Mouse (Mus musculus): ENCODE measurements around the gene 2810004N23Rik. TPM values are rescaled to one million over a fixed set of nuclear protein-coding genes. Genes with fewer than 3 reads are reported as not detected.
A peak's percentile ranks its signal among the peaks of the same experiment; 100 is the strongest.

Gene 2810004N23Rik
- polyA plus RNA-seq, 1 experiment from 2014 or later: 16.8 TPM

DNA sequence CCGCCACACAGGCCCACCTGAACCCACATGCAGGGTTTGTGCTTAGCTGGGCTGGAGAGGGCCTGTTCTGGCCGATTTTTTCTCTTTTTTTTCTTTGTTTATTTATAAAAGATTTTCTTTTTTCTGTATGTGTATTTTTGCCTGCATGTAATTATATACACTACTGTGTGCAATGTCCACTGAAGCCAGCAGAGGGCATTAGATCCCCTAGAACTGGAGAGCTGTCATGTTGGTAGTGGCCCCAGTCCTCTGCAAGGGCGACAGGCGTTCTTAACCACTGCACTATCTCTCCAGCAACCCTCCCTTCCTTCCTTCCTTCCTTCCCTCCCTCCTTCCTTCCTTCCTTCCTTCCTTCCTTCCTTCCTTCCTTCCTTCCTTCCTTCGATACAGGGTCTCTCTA lies 25.5 kb upstream of the 2810004N23Rik start:
- Histone ChIP-seq H3K9ac (replicated peaks) (no peak overlapping the region), H3K36me3 (replicated peaks; ENCODE audit: insufficient read depth, low read length) (peaks cover 71% of the 10 kb centered on the region), H3K4me1 (ENCODE audit: insufficient read depth) (no peaks in the 10 kb centered on the region), H3K4me3 (ENCODE audit: low read depth, low read length) (no peak overlapping the region), H3K27ac (ENCODE audit: low read depth) (no peak overlapping the region), H3K27me3 (ENCODE audit: insufficient read depth, low read length) (no peaks in the 10 kb centered on the region), H3K4me2 (ENCODE audit: low read depth, low read length) (no peak overlapping the region), H3K9me3 (ENCODE audit: low read length) (no peaks in the 10 kb centered on the region)
- DNase-seq: no peak
- no peak for ATAC-seq
- WGBS (ENCODE audit: insufficient replicate concordance): 85% methylated on average over 5 of the region's 5 CpGs
- TF ChIP-seq EP300 (IDR thresholded peaks at IDR 0.05; ENCODE audit: low read depth) (no peak), CTCF (IDR thresholded peaks at IDR 0.05; ENCODE audit: low read depth) (peak; percentile 33)

DNA sequence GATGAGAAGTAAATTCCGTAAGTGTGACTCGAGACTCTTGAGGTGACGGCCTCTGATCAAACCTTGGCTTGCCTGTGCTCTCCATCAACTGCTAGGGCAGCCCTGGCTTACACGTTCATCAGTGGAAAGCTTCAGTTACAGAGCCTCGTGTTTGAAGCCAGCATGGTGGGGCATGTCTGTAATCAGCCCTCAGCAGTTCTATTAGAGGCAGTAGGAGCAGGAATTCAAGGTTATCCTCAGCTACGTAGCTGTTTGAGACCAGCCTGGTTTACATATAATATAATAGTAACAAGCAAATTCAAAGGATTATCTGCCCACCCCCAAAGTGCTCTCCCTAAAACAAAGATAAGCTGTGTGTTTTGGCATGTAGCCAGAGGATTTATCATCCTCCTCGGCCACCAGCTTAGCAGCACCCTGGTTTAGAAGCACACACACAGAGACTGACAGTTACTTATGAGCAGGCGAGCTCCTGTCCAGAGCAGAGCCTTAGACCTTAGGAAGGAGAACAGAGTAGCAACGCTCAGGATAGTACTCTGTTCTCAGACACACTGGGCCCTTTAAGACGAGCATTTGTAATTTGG lies 16.1 kb upstream of the 2810004N23Rik start:
- H3K27me3 ChIP-seq (ENCODE audit: insufficient read depth, low read length): no peaks in the 10 kb centered on the region
- peaks cover 4% of the 10 kb centered on the region for H3K4me1 ChIP-seq (ENCODE audit: insufficient read depth)
- H3K36me3 ChIP-seq (replicated peaks; ENCODE audit: insufficient read depth, low read length): peaks cover 75% of the 10 kb centered on the region
- 0 out of 2 replicates have a peak overlapping the region, but pooled peaks have one; percentile 11 for H3K27ac ChIP-seq (ENCODE audit: low read depth)
- no peak overlapping the region for H3K4me2 ChIP-seq (ENCODE audit: low read depth, low read length)
- DNase-seq (no peak), ATAC-seq (peak; percentile 82)
- H3K4me3 ChIP-seq (ENCODE audit: low read depth, low read length): no peak overlapping the region
- no peaks in the 10 kb centered on the region for H3K9me3 ChIP-seq (ENCODE audit: low read length)
- 51% methylated on average over 10 of the region's 10 CpGs for WGBS (ENCODE audit: insufficient replicate concordance)
- H3K9ac ChIP-seq (replicated peaks): no peak overlapping the region
- TF ChIP-seq EP300 (IDR thresholded peaks at IDR 0.05; ENCODE audit: low read depth): peak; percentile 56
- TF ChIP-seq CTCF (IDR thresholded peaks at IDR 0.05; ENCODE audit: low read depth): no peak

- TF ChIP-seq EP300 (IDR thresholded peaks at IDR 0.05; ENCODE audit: low read depth) (no peak), CTCF (IDR thresholded peaks at IDR 0.05; ENCODE audit: low read depth) (no peak)
- ATAC-seq: no peak
- H3K9ac ChIP-seq (replicated peaks): no peak overlapping the region
- no peak for DNase-seq
- WGBS (ENCODE audit: insufficient replicate concordance): 76% methylated on average over 5 of the region's 5 CpGs
- H3K27ac ChIP-seq (ENCODE audit: low read depth): no peak overlapping the region
- no peaks in the 10 kb centered on the region for H3K27me3 ChIP-seq (ENCODE audit: insufficient read depth, low read length)
- no peak overlapping the region for H3K4me3 ChIP-seq (ENCODE audit: low read depth, low read length)
- no peaks in the 10 kb centered on the region for H3K9me3 ChIP-seq (ENCODE audit: low read length)
- H3K36me3 ChIP-seq (replicated peaks; ENCODE audit: insufficient read depth, low read length): peaks cover 74% of the 10 kb centered on the region
- H3K4me1 ChIP-seq (ENCODE audit: insufficient read depth): peaks cover 4% of the 10 kb centered on the region
- no peak overlapping the region for H3K4me2 ChIP-seq (ENCODE audit: low read depth, low read length)
Observed at GRCm38 (mm10) chr8:124878141-124878540, 15.2 kb upstream of the 2810004N23Rik start.

GRCm38 (mm10) chr8:124872690-124873089 lies 9.8 kb upstream of the 2810004N23Rik start:
- H3K4me1 ChIP-seq (ENCODE audit: insufficient read depth): no peaks in the 10 kb centered on the region
- H3K4me3 ChIP-seq (ENCODE audit: low read depth, low read length): no peak overlapping the region
- no peak overlapping the region for H3K9ac ChIP-seq (replicated peaks)
- TF ChIP-seq CTCF (IDR thresholded peaks at IDR 0.05; ENCODE audit: low read depth): no peak
- no peak for TF ChIP-seq EP300 (IDR thresholded peaks at IDR 0.05; ENCODE audit: low read depth)
- no peak for ATAC-seq
- no peak overlapping the region for H3K4me2 ChIP-seq (ENCODE audit: low read depth, low read length)
- H3K27ac ChIP-seq (ENCODE audit: low read depth): no peak overlapping the region
- 47% methylated on average over 5 of the region's 5 CpGs for WGBS (ENCODE audit: insufficient replicate concordance)
- peaks cover 51% of the 10 kb centered on the region for H3K36me3 ChIP-seq (replicated peaks; ENCODE audit: insufficient read depth, low read length)
- no peak for DNase-seq
- no peaks in the 10 kb centered on the region for H3K27me3 ChIP-seq (ENCODE audit: insufficient read depth, low read length)
- H3K9me3 ChIP-seq (ENCODE audit: low read length): no peaks in the 10 kb centered on the region

- H3K9me3 ChIP-seq (ENCODE audit: low read length): no peaks in the 10 kb centered on the region
- DNase-seq (no peak), ATAC-seq (no peak)
- peaks cover 47% of the 10 kb centered on the region for H3K36me3 ChIP-seq (replicated peaks; ENCODE audit: insufficient read depth, low read length)
- H3K27me3 ChIP-seq (ENCODE audit: insufficient read depth, low read length): no peaks in the 10 kb centered on the region
- no peak overlapping the region for H3K27ac ChIP-seq (ENCODE audit: low read depth)
- H3K9ac ChIP-seq (replicated peaks): no peak overlapping the region
- 92% methylated on average over 7 of the region's 7 CpGs for WGBS (ENCODE audit: insufficient replicate concordance)
- H3K4me3 ChIP-seq (ENCODE audit: low read depth, low read length): no peak overlapping the region
- no peak overlapping the region for H3K4me2 ChIP-seq (ENCODE audit: low read depth, low read length)
- H3K4me1 ChIP-seq (ENCODE audit: insufficient read depth): 0 out of 2 replicates have a peak, but pooled peaks cover 4% of the 10 kb centered on the region
- TF ChIP-seq CTCF (IDR thresholded peaks at IDR 0.05; ENCODE audit: low read depth) (no peak), EP300 (IDR thresholded peaks at IDR 0.05; ENCODE audit: low read depth) (no peak)
Observed at GRCm38 (mm10) chr8:124872081-124872480, 9.2 kb upstream of the 2810004N23Rik start.

GRCm38 (mm10) chr8:124871474-124871873 lies 8.6 kb upstream of the 2810004N23Rik start:
- WGBS (ENCODE audit: insufficient replicate concordance): 75% methylated on average over 7 of the region's 7 CpGs
- H3K27ac ChIP-seq (ENCODE audit: low read depth): no peak overlapping the region
- ATAC-seq (no peak), DNase-seq (no peak)
- peaks cover 7% of the 10 kb centered on the region for H3K4me1 ChIP-seq (ENCODE audit: insufficient read depth)
- H3K9ac ChIP-seq (replicated peaks): no peak overlapping the region
- no peak overlapping the region for H3K4me2 ChIP-seq (ENCODE audit: low read depth, low read length)
- H3K9me3 ChIP-seq (ENCODE audit: low read length): no peaks in the 10 kb centered on the region
- TF ChIP-seq CTCF (IDR thresholded peaks at IDR 0.05; ENCODE audit: low read depth) (no peak), EP300 (IDR thresholded peaks at IDR 0.05; ENCODE audit: low read depth) (no peak)
- H3K27me3 ChIP-seq (ENCODE audit: insufficient read depth, low read length): no peaks in the 10 kb centered on the region
- peaks cover 41% of the 10 kb centered on the region for H3K36me3 ChIP-seq (replicated peaks; ENCODE audit: insufficient read depth, low read length)
- no peak overlapping the region for H3K4me3 ChIP-seq (ENCODE audit: low read depth, low read length)
